Mouse (Mus musculus) regulatory T cell (primary cell): ENCODE results near the gene Nwd1.

Source experiments
- in situ Hi-C: fragments of 300-600 bp; cut with MboI, MseI; formaldehyde crosslinking; loops from one replicate; pipeline ENCODE4 v1.15.1; 2025; ENCODE audit warnings: high pct_unique_total_duplicates

Gene Nwd1

GRCm38 (mm10) chr8:72646060-72646767, at the start of gene Nwd1:
TSS of gene Nwd1 (plus strand) at chr8:72646711.
- in situ Hi-C loops, result loop anchor here (10.0 kb wide), 1 partner anchor 811 kb away; no protein-coding TSS in a partner anchor

DNA sequence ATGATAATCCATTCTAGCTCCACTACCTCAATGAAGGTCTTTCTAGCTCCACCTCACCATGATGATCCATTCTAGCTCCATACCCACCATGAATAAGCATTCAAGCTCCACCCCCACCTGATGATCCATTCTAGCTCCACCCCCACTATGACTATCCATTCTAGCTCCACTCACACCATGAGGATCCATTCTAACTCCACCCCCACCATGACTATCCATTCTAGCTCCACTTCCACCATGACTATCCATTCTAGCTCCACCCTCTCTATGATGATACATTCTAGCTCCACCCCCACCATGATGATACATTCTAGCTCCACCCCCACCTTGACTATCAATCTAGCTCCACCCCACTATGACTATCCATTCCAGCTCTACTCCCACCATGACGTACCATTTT, 3.6 kb upstream of the Nwd1 start:
- in situ Hi-C loops, result loop anchor here (5.0 to 10.0 kb wide), 5 partner anchors 56 to 808 kb away; partner anchors contain the start of gene Eps15l1

- in situ Hi-C loops, result loop anchor here (5.0 to 10.0 kb wide), 5 partner anchors 57 to 810 kb away; partner anchors contain the start of gene Eps15l1
Measured at GRCm38 (mm10) chr8:72644601-72645000, 1.9 kb upstream of the Nwd1 start.

DNA sequence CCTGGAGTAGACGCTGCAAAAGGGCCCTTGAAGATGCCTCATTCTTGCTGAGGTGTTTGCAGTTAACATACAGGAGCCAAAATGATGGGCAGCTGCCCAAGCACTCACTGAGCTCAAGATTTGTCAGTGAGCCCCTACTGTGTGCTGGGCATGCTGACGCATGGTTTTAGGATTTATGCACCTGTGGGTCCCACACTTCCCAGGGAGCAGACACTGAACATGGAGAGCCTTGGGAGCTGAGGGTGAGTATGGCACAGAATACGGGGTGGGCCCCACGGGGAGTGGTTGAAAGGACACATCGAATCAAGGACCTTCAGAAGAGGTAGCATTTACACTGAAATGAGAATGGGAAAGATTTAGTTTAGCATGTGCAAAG, 245 bp downstream of the Nwd1 start:
- in situ Hi-C loops, result loop anchor here (10.0 kb wide), 1 partner anchor 812 kb away; no protein-coding TSS in a partner anchor

DNA sequence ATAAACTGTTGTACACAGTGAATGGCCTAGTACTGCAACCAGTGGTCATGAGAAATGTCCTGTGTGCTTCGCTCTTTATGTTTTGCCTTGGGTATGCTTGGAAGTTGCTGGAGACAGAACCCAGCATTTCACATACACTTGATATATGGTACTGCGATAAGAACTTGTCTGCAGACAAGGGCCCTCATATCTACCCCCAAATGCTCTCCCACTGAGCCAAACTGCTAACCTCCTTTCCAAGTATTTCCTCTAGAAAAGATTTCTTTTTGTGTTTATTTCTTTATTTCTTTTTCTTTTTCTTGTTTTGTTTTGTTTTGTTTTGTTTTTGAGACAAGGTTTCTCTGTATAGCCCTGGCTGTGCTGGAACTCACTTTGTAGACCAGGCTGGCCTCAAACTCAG, 4.2 kb downstream of the Nwd1 start:
- in situ Hi-C loops, result no loop called here

GRCm38 (mm10) chr8:72654565-72655521, 8.3 kb downstream of the Nwd1 start:
- in situ Hi-C loops, result no loop called here

DNA sequence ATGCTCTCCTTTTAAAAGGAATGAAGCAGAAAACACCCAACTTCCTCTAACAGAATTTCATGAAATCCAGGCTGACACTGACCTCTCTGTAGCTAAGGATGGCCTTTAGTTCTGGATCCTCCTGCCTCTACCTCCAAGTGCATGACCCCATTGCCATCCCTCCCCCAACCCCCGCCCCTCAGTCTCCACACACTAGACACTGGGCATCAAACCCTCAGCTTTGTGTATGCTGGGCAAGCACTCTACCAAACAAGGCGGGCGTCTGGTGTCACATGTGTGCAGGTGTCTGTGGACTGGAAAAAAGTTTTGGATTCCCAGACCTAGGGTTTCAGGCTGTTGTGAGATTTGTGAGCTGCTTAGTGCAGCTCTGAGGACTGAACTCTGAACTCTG, 9.0 kb downstream of the Nwd1 start:
- in situ Hi-C loops, result no loop called here

- in situ Hi-C loops, result no loop called here
Measured at GRCm38 (mm10) chr8:72659967-72660366, 13.5 kb downstream of the Nwd1 start.

DNA sequence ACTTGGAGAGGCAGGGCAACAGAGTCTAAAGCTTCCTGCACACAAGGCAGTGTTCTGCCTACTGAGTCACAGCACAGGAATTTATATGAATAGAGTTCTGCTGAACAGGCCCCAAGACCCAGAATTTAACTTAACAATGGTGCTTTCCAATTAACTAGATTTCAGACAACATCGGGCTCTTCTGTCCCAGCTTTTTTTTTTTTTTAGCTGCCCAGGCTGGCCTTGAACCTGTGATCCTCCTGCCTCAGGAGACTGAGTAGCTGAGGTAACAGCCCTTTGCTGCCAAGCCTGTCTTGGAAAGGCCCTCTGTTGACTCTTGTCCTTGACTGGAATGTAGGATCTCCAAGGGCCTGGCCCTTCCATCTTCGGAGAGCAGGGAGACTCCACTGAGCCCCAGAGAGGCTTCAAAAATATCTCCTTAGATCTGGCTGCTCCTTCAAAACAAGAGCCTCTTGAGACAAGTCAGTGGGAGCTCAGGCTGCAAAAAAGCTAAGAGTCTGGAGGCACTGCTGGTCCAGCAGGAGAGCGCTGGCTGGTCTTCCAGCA, 17.7 kb downstream of the Nwd1 start:
- in situ Hi-C loops, result no loop called here

GRCm38 (mm10) chr8:72664757-72665156, 18.2 kb downstream of the Nwd1 start:
- in situ Hi-C loops, result no loop called here

GRCm38 (mm10) chr8:72665405-72665804, 18.9 kb downstream of the Nwd1 start:
- in situ Hi-C loops, result no loop called here

DNA sequence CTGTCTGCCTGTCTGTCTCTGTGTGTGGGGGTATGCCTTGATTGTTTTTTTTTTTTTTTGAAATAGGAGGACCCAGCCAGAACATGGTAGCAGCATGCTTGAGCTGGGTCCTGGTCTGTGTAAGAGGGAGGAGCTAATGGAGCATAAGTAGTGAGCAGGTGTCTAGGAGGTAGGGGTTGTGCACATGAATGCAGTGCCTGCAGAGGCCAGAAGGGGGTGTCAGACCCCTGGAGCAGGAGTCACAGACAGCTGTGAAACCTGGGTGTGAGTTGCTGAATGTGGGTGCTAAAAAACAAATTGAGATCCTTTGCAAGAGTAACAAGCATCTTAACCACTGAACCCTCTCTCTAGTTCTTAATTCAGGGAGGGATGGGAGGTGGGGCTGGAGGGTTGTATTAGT, 22.4 kb downstream of the Nwd1 start:
- in situ Hi-C loops, result no loop called here

DNA sequence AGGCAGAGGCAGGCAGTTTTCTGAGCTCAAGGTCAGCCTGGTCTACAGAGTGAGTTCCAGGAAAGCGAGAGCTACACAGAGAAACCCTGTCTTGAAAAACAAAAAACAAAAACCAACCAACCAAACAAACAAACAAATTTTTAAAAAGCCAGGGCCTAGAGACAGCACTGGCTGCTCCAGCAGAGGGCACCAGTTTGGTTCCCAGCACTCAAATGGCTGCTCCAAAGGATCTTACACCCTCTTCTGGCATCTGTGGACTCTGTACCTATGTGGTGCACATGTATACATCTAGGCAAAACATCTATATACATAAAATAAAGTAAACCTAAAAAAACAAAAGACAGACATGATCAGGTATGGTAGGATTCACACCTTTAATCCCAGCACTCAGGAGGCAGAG, 26.3 kb downstream of the Nwd1 start:
- in situ Hi-C loops, result loop anchor here (10.0 kb wide), 1 partner anchor 532 kb away; no protein-coding TSS in a partner anchor

GRCm38 (mm10) chr8:72674184-72674583, 27.7 kb downstream of the Nwd1 start:
- in situ Hi-C loops, result loop anchor here (10.0 kb wide), 1 partner anchor 531 kb away; no protein-coding TSS in a partner anchor

GRCm38 (mm10) chr8:72676436-72676835, 29.9 kb downstream of the Nwd1 start:
- in situ Hi-C loops, result loop anchor here (10.0 kb wide), 1 partner anchor 528 kb away; no protein-coding TSS in a partner anchor

DNA sequence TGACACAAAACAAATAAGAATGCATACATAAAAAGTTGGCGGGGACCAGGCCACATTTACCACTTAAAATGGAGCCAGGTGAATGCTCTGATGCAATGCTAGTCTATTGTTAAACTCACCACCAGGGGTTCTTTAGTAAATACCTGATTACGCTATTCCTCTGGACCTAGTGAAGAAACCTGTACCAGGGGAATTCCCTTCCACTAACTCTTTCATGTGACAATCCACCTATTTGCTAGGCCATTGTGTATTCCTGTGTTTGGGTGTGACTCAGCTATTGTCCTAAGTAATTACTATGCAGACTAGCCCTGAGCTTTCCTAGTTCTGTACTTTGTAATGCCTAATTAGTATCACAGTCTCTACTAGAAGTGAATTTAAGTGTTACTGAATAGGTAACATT, 30.3 kb downstream of the Nwd1 start:
- in situ Hi-C loops, result loop anchor here (10.0 kb wide), 1 partner anchor 528 kb away; no protein-coding TSS in a partner anchor

- in situ Hi-C loops, result loop anchor here (10.0 kb wide), 1 partner anchor 527 kb away; no protein-coding TSS in a partner anchor
Measured at GRCm38 (mm10) chr8:72677331-72677730, 30.8 kb downstream of the Nwd1 start.

DNA sequence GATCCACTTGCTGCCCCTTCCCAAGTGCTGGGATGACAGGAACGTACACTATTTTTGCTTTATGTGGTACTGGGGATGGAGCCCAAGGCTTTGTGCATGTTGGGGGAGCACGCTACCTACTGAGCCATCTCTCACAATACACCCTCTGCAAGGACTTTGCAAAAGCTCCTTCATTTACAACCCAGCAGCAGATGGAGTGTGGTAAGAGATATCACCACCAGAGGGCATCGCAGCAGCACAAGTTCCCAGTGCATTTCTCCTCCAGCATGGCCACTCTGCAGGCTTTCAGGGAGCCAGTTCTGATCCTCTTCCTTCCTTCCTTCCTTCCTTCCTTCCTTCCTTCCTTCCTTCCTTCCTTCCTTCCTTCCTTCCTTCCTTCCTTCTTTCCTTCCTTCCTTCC, 33.6 kb downstream of the Nwd1 start:
- in situ Hi-C loops, result loop anchor here (5.0 to 10.0 kb wide), 2 partner anchors 67 to 1965 kb away; no protein-coding TSS in a partner anchor

- in situ Hi-C loops, result loop anchor here (5.0 to 10.0 kb wide), 2 partner anchors 65 to 1963 kb away; no protein-coding TSS in a partner anchor
Measured at GRCm38 (mm10) chr8:72682051-72682687, 35.7 kb downstream of the Nwd1 start.

GRCm38 (mm10) chr8:72683010-72683521, 36.6 kb downstream of the Nwd1 start:
- in situ Hi-C loops, result loop anchor here (5.0 to 10.0 kb wide), 2 partner anchors 64 to 1962 kb away; no protein-coding TSS in a partner anchor
